Mouse (Mus musculus) lung, embryonic 14.5 days (tissue): ENCODE measurements around the gene Magi2. TPM values are rescaled to one million over a fixed set of nuclear protein-coding genes. Genes with fewer than 3 reads are reported as not detected.

Experiments
- ATAC-seq: fragments of 200-750 bp; cut with Nextera tagmentation; 2 replicates; pipeline ENCODE4 v1.8.0; 2017; ENCODE audit warnings: mild to moderate bottlenecking, moderate TSS enrichment, moderate library complexity; ENCODE audit not compliant: insufficient read depth
- DNase-seq: peaks from one replicate; pipeline ENCODE4 v3.0.0-alpha.2; 2015
- H3K27ac ChIP-seq: fragments of 300-500 bp; sonication (generic); 2 replicates; pipeline ENCODE4 v1.5.1; 2014; ENCODE audit warnings: low read depth, mild to moderate bottlenecking, moderate library complexity
- H3K27me3 ChIP-seq: fragments of 300-500 bp; sonication (generic); 2 replicates; pipeline ENCODE4 v1.6.1; 2014; ENCODE audit warnings: low read length, control low read depth; ENCODE audit not compliant: insufficient read depth
- H3K36me3 ChIP-seq: fragments of 300-500 bp; sonication (generic); 2 replicates; pipeline ENCODE4 v1.6.1; 2014; ENCODE audit warnings: control low read depth; ENCODE audit not compliant: insufficient read depth
- H3K4me1 ChIP-seq: fragments of 300-500 bp; sonication (generic); 2 replicates; pipeline ENCODE4 v1.6.1; 2014; ENCODE audit warnings: antibody characterized with exemption, control low read depth; ENCODE audit not compliant: insufficient read depth
- H3K4me2 ChIP-seq: fragments of 300-500 bp; sonication (generic); 2 replicates; pipeline ENCODE4 v1.6.1; 2014; ENCODE audit warnings: mild to moderate bottlenecking
- H3K4me3 ChIP-seq: fragments of 300-500 bp; sonication (generic); 2 replicates; pipeline ENCODE4 v1.5.1; 2014; ENCODE audit warnings: low read depth, low read length
- H3K9ac ChIP-seq: fragments of 300-500 bp; sonication (generic); 2 replicates; pipeline ENCODE4 v1.6.1; 2014
- H3K9me3 ChIP-seq: fragments of 300-500 bp; sonication (generic); 2 replicates; pipeline ENCODE4 v1.6.1; 2016; ENCODE audit warnings: low read depth, low read length, control low read depth
- CTCF ChIP-seq: IDR thresholded peaks from 2 replicates; pipeline ENCODE4 v1.5.1; 2016; ENCODE audit warnings: antibody characterized with exemption, low read depth
- WGBS: fragments of 180-500 bp; shearing (Covaris S2); extraction: QIAGEN DNeasy Blood & Tissue Kit; methylation state at CpG from one replicate; pipeline ENCODE4 v1.1.7; 2014; 5-methylcytosine and 5-hydroxymethylcytosine counted together
- polyA plus RNA-seq: library from polyadenylated mRNA; unstranded; fragments of >200 nt; fragmentation: Nextera tagmentation; extraction: Ambion mirVana; gene quantifications from 2 replicates; pipeline ENCODE4 v1.2.1, GENCODE M21; 2014

The Magi2 gene
- polyA plus RNA-seq, 1 experiment from 2014 or later = 2.4 TPM

- H3K4me3 ChIP-seq = no peak overlapping the region
- 72% methylated on average over 11 of the region's 11 CpGs for WGBS
- ATAC-seq (no peak), DNase-seq (no peak)
- no peak for TF ChIP-seq CTCF
- no peaks in the 10 kb centered on the region for H3K36me3 ChIP-seq
- no peak overlapping the region for H3K4me2 ChIP-seq
- no peak overlapping the region for H3K9ac ChIP-seq
- H3K9me3 ChIP-seq = no peaks in the 10 kb centered on the region
- no peak overlapping the region for H3K27ac ChIP-seq
- H3K27me3 ChIP-seq = no peaks in the 10 kb centered on the region
- H3K4me1 ChIP-seq = no peaks in the 10 kb centered on the region
Observed at GRCm38 (mm10) chr5:20378071-20378800, 1151.4 kb downstream of the Magi2 start.

- no peaks in the 10 kb centered on the region for H3K9me3 ChIP-seq
- no peak for ATAC-seq
- no peaks in the 10 kb centered on the region for H3K27me3 ChIP-seq
- no peak for DNase-seq
- no peak overlapping the region for H3K9ac ChIP-seq
- no peak overlapping the region for H3K27ac ChIP-seq
- WGBS = 77% methylated on average over 5 of the region's 5 CpGs
- no peak overlapping the region for H3K4me2 ChIP-seq
- H3K4me1 ChIP-seq = no peaks in the 10 kb centered on the region
- no peak overlapping the region for H3K4me3 ChIP-seq
- no peak for TF ChIP-seq CTCF
- no peaks in the 10 kb centered on the region for H3K36me3 ChIP-seq
Observed at GRCm38 (mm10) chr5:20404533-20404932, 1177.7 kb downstream of the Magi2 start.

DNA sequence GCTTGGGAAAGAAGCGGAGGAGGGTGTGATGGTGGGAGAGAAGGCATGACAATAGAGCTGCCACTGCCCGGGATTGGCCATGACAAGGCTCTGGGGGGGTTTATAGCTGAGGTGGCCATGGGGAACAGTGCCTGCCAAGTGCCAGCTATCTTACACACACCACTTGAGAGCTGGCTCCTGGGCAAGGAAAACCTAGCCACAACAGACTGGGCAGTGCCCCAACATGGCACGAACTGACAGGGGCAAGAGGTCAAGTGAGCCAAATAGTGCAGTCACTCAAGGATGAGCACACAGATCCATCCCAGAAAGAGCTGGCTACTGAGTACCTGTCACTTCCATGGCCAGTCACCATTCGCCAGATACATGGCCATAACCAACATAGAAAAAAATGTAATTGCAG is 1179.8 kb downstream of the Magi2 start:
- Histone ChIP-seq H3K4me3 (no peak overlapping the region), H3K9ac (no peak overlapping the region), H3K4me2 (no peak overlapping the region), H3K36me3 (no peaks in the 10 kb centered on the region), H3K27me3 (no peaks in the 10 kb centered on the region), H3K4me1 (no peaks in the 10 kb centered on the region), H3K9me3 (no peaks in the 10 kb centered on the region), H3K27ac (no peak overlapping the region)
- DNase-seq = no peak
- WGBS = 92% methylated on average over 4 of the region's 4 CpGs
- TF ChIP-seq CTCF = no peak
- ATAC-seq = no peak

DNA sequence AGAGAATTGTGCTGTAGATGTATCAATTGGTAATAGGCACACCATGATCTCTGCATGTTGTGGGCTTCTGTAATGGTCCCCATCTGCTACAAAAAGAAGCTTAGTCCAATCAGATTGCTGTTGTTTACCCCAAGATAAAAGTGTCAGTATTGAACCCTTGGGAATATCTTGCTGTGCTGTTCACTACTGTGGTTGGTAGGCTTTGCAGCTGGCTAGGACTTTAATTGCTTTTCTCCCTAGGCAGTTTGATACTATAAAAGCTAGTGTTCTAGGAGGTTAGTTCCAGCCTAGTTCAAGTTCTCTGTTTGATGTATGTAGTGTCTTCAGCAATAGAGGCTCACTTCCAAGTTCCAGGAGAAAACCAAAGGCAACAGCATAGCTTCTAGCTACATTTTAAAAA is 1188.5 kb downstream of the Magi2 start:
- H3K4me3 ChIP-seq = no peak overlapping the region
- DNase-seq = no peak
- H3K4me2 ChIP-seq = no peak overlapping the region
- H3K9me3 ChIP-seq = no peaks in the 10 kb centered on the region
- TF ChIP-seq CTCF = no peak
- no peak overlapping the region for H3K9ac ChIP-seq
- no peak overlapping the region for H3K27ac ChIP-seq
- H3K36me3 ChIP-seq = no peaks in the 10 kb centered on the region
- no peaks in the 10 kb centered on the region for H3K4me1 ChIP-seq
- H3K27me3 ChIP-seq = no peaks in the 10 kb centered on the region
- ATAC-seq = no peak

- DNase-seq (no peak), ATAC-seq (no peak)
- no peak for TF ChIP-seq CTCF
- Histone ChIP-seq H3K4me3 (no peak overlapping the region), H3K4me2 (no peak overlapping the region), H3K9me3 (no peaks in the 10 kb centered on the region), H3K27me3 (no peaks in the 10 kb centered on the region), H3K27ac (no peak overlapping the region), H3K9ac (no peak overlapping the region), H3K4me1 (no peaks in the 10 kb centered on the region), H3K36me3 (no peaks in the 10 kb centered on the region)
Observed at GRCm38 (mm10) chr5:20417348-20417747, 1190.5 kb downstream of the Magi2 start.

DNA sequence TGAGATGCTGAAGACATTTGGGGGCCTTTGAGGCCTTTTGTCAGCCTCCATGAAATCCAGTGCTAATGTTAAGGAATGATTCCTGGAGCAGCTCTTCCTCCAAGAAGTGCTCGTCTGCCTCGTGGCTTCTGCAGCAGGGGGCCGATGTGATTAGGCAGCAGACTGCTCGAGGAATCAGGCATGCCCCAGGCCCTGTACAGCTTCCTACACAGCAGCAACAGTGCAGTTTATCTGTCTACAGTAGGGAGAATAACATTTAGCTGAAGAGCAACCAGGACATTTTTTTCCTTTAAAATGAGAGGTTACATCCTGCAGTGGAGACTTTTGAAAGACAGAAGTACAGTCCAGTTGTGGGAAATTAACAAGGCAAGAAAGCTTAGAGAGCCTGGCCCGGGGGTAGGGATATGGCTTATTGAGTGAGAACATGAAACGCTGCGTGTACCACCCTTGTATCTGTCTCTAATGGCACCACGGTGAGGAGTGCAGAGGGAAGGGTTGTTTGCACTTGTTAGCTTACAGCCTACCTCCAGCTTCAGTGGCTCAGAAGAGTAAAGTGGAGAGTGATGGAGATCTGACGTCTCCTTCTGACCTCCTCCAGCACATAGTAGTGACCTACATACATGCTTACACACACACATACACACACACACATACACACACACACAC is 1205.4 kb downstream of the Magi2 start:
- no peak for TF ChIP-seq CTCF
- Histone ChIP-seq H3K9me3 (no peaks in the 10 kb centered on the region), H3K9ac (no peak overlapping the region), H3K4me3 (no peak overlapping the region), H3K36me3 (no peaks in the 10 kb centered on the region), H3K4me1 (no peaks in the 10 kb centered on the region), H3K4me2 (no peak overlapping the region), H3K27me3 (no peaks in the 10 kb centered on the region), H3K27ac (no peak overlapping the region)
- DNase-seq = no peak
- ATAC-seq = no peak
- WGBS = 54% methylated on average over 9 of the region's 9 CpGs

DNA sequence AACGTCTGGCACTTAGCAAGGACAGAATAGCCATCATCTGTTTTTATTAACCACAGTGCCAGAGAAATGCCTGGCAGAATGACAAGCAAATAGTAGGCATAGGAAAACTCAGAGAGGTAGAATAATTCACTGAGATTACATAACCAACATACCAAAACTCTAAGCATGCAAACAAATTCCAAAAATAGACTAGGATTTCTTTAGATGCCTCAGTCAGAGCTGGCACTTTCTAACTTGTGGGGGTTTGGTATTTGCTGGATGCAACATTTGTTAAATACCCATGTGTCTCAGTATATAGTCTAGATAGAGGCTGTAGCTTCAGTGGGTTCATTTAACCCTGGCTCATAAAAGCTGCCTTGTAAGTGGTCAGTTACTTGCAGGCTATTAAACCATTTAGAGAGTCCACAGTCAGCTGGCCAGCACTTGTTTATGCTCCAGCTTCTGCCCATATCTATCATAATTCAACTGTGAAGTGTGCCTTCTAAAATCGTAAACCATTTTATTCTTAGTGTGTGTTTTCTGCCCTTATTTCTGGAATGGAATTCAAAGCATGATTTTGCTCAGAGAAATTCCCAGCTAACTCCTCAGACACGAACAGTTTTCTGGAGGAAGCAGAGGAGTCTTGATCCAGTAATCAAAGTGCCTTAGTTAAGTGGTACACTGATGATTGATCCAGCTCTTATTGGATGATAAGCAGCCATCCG is 1219.8 kb downstream of the Magi2 start:
- no peaks in the 10 kb centered on the region for H3K4me1 ChIP-seq
- H3K9me3 ChIP-seq = no peaks in the 10 kb centered on the region
- 40% methylated on average over 4 of the region's 4 CpGs for WGBS
- peak; percentile 6 for DNase-seq
- no peak for TF ChIP-seq CTCF
- H3K27ac ChIP-seq = no peak overlapping the region
- no peak overlapping the region for H3K4me3 ChIP-seq
- H3K4me2 ChIP-seq = no peak overlapping the region
- no peaks in the 10 kb centered on the region for H3K27me3 ChIP-seq
- no peak overlapping the region for H3K9ac ChIP-seq
- ATAC-seq = no peak
- no peaks in the 10 kb centered on the region for H3K36me3 ChIP-seq
